Mouse (Mus musculus): ENCODE results near the gene Rnf187.

DNA sequence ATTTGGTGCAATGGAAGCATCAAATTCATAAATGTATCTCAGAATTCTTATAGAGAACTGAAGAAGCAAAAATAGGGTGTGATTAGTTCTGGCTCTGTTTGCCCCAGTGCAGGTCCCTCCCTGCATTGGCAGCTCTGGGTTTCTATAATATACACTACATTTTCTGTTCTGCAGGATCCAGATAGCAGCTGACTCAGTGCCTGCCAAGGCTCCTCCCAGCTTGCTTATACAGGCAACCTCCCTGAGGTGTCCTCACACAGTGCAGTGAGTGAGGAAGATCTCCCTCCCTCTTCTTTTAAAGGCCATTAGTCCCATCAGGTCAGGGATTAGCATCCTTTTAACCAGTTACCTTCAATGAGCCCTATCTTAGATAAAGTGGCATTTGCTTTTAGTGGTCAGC lies 37.6 kb downstream of the Rnf187 start:
- no peak for TF ChIP-seq POLR2A (IDR thresholded peaks at IDR 0.05; ENCODE audit: borderline replicate concordance, low read depth, low read length)
- TF ChIP-seq CTCF (IDR thresholded peaks at IDR 0.05; ENCODE audit: low read depth, low read length) = no peak
